Mouse (Mus musculus) neural tube, embryonic 11.5 days (tissue): ENCODE measurements around the gene Entpd5. TPM values are rescaled to one million over a fixed set of nuclear protein-coding genes. Genes with fewer than 3 reads are reported as not detected.
"Not testable (repeated sequence)": the region's sequence is repeated elsewhere in the genome, so short reads cannot be mapped to it uniquely, and the experiment has no call there.

Experiments used
- ATAC-seq: fragments of 200-750 bp; cut with Nextera tagmentation; 2 replicates; pipeline ENCODE4 v1.8.0; 2017; ENCODE audit warnings: moderate number of reproducible peaks, mild to moderate bottlenecking, moderate TSS enrichment, moderate library complexity; ENCODE audit not compliant: insufficient read depth, low FRiP score, low TSS enrichment
- DNase-seq: peaks from one replicate; pipeline ENCODE4 v3.0.0-alpha.2; 2015; ENCODE audit warnings: low spot score
- H3K27ac ChIP-seq: fragments of 300-500 bp; sonication (generic); 2 replicates; pipeline ENCODE4 v1.5.1; 2014; ENCODE audit warnings: low read depth, mild to moderate bottlenecking, low read length
- H3K27me3 ChIP-seq: fragments of 300-500 bp; sonication (generic); 2 replicates; pipeline ENCODE4 v1.6.1; 2014; ENCODE audit warnings: mild to moderate bottlenecking, low read length, mixed read lengths; ENCODE audit not compliant: control insufficient read depth, insufficient read depth
- H3K36me3 ChIP-seq: fragments of 300-500 bp; sonication (generic); 2 replicates; pipeline ENCODE4 v1.6.1; 2014; ENCODE audit warnings: mild to moderate bottlenecking, low read length, moderate library complexity, mixed read lengths; ENCODE audit not compliant: control insufficient read depth, insufficient read depth
- H3K4me1 ChIP-seq: fragments of 300-500 bp; sonication (generic); 2 replicates; pipeline ENCODE4 v1.6.1; 2014; ENCODE audit warnings: low read length, mixed read lengths; ENCODE audit not compliant: control insufficient read depth, insufficient read depth
- H3K4me2 ChIP-seq: fragments of 300-500 bp; sonication (generic); 2 replicates; pipeline ENCODE4 v1.6.1; 2014; ENCODE audit warnings: low read depth, mild to moderate bottlenecking, moderate library complexity
- H3K4me3 ChIP-seq: fragments of 300-500 bp; sonication (generic); 2 replicates; pipeline ENCODE4 v1.5.1; 2014; ENCODE audit warnings: low read depth, low read length
- H3K9ac ChIP-seq: fragments of 300-500 bp; sonication (generic); 2 replicates; pipeline ENCODE4 v1.6.1; 2014; ENCODE audit warnings: mild to moderate bottlenecking, low read length
- H3K9me3 ChIP-seq: fragments of 300-500 bp; sonication (generic); 2 replicates; pipeline ENCODE4 v1.6.1; 2016; ENCODE audit warnings: low read length; ENCODE audit not compliant: control insufficient read depth
- WGBS: fragments of 180-500 bp; shearing (Covaris S2); extraction: QIAGEN DNeasy Blood & Tissue Kit; methylation state at CpG from one replicate; pipeline ENCODE4 v1.1.7; 2014; 5-methylcytosine and 5-hydroxymethylcytosine counted together
- polyA plus RNA-seq: library from polyadenylated mRNA; unstranded; fragments of >200 nt; fragmentation: Nextera tagmentation; extraction: Ambion mirVana; gene quantifications from 2 replicates; pipeline ENCODE4 v1.2.1, GENCODE M21; 2014

Gene Entpd5
- polyA plus RNA-seq, 1 experiment from 2014 or later: 9.9 TPM

DNA sequence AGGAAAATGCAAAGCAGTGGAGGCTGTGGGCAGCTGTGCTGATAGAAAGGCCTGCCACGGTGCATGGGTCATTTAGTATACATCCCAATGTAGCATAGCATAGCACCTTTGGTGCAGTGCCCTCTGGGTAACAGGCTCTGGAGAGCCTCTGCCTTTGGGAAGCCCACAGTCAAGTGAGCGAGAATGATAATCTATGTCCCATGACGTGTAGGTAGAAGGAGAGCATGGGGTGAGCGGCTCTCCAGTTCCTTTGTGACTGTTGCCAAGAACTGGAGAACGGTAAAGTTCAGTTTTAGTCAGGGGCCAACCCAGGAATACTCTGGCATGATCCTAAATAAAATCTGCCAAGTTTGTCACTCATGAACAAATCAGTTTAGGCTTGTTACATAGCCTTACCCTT lies 37.2 kb downstream of the Entpd5 start:
- ATAC-seq: no peak
- no peaks in the 10 kb centered on the region for H3K4me1 ChIP-seq
- H3K4me3 ChIP-seq: no peak overlapping the region
- no peak for DNase-seq
- no peak overlapping the region for H3K4me2 ChIP-seq
- H3K9me3 ChIP-seq: no peaks in the 10 kb centered on the region
- 93% methylated on average over 5 of the region's 5 CpGs for WGBS
- no peaks in the 10 kb centered on the region for H3K27me3 ChIP-seq
- no peak overlapping the region for H3K9ac ChIP-seq
- H3K27ac ChIP-seq: no peak overlapping the region
- peaks cover 13% of the 10 kb centered on the region for H3K36me3 ChIP-seq

DNA sequence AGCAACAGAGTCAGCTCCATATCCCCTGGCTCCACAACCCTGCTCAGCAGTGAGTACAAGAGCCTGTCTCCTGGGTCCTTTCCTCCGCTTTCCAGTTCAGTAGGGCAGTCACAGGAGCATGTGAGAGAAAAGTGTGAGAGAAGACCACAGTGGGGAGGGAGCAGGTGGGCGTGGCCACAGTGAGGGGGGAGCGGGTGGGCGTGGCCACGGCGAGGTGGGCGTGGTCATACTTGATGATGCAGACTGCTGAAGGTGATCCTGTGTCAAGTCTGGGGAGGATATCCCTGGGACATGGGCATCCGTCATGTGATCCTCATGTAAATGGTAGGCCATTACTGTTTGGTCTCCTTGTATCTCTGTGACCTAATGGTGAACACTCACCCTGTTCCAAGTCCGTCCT lies 41.9 kb downstream of the Entpd5 start:
- H3K4me1 ChIP-seq: peaks cover 7% of the 10 kb centered on the region; the same call in 1 of the 2 replicates
- DNase-seq: no peak

DNA sequence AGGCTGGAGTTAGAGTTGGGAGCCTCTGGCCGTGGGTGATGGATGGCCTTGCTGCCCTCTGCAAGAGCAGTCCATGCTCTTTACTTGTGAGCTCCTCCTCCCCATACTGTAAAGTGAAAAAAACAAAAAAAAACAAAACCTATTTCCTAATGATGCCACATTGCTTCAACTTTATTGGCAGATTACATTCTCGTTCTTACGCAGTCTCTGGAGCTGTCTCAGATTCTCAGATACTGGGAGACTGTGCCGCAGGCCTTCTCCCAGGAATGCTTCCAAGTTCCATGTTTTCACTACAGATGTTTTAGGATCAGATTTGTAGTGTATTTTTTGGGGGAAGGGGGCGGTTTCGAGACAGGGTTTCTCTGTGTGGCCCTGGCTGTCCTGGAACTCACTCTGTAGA lies 43.7 kb downstream of the Entpd5 start:
- 93% methylated on average over 6 of the region's 6 CpGs for WGBS
- no peak overlapping the region for H3K4me3 ChIP-seq
- no peak overlapping the region for H3K9ac ChIP-seq
- no peak for ATAC-seq
- peaks cover 7% of the 10 kb centered on the region; the same call in 1 of the 2 replicates for H3K4me1 ChIP-seq
- H3K27ac ChIP-seq: no peak overlapping the region
- no peaks in the 10 kb centered on the region for H3K27me3 ChIP-seq
- peaks cover 5% of the 10 kb centered on the region; the same call in 1 of the 2 replicates for H3K36me3 ChIP-seq
- H3K9me3 ChIP-seq: no peaks in the 10 kb centered on the region
- no peak overlapping the region for H3K4me2 ChIP-seq
- DNase-seq: no peak

More for the DNA sequence above, 41.9 kb downstream of the Entpd5 start:
- Histone ChIP-seq H3K4me3 (no peak overlapping the region), H3K4me2 (no peak overlapping the region), H3K9ac (no peak overlapping the region), H3K27ac (no peak overlapping the region), H3K9me3 (no peaks in the 10 kb centered on the region), H3K27me3 (no peaks in the 10 kb centered on the region), H3K36me3 (peaks cover 10% of the 10 kb centered on the region)
- no peak for ATAC-seq
- 69% methylated on average over 9 of the region's 9 CpGs for WGBS

GRCm38 (mm10) chr12:84364291-84364690 lies 44.5 kb downstream of the Entpd5 start:
- WGBS: 83% methylated on average over 9 of the region's 9 CpGs
- DNase-seq (no peak), ATAC-seq (no peak)
- Histone ChIP-seq H3K9ac (no peak overlapping the region), H3K4me3 (no peak overlapping the region), H3K4me1 (peaks cover 7% of the 10 kb centered on the region; the same call in 1 of the 2 replicates), H3K9me3 (no peaks in the 10 kb centered on the region), H3K36me3 (peaks cover 3% of the 10 kb centered on the region; the same call in 1 of the 2 replicates), H3K27ac (no peak overlapping the region), H3K4me2 (no peak overlapping the region), H3K27me3 (no peaks in the 10 kb centered on the region)

- Histone ChIP-seq H3K27ac (no peak overlapping the region), H3K4me3 (peak overlapping the region; percentile 69), H3K27me3 (no peaks in the 10 kb centered on the region), H3K4me2 (peak overlapping the region; percentile 74), H3K9ac (no peak overlapping the region), H3K36me3 (peaks cover 3% of the 10 kb centered on the region; the same call in 1 of the 2 replicates), H3K4me1 (peaks cover 7% of the 10 kb centered on the region; the same call in 1 of the 2 replicates), H3K9me3 (no peaks in the 10 kb centered on the region)
- DNase-seq: no peak
- WGBS: 77% methylated on average over 2 of the region's 2 CpGs
- ATAC-seq: no peak
These were observed 46.0 kb downstream of the Entpd5 start for GRCm38 (mm10) chr12:84362872-84363271.

- Histone ChIP-seq H3K27ac (no peak within 1 kb of the TSS), H3K4me3 (peak within 1 kb of the TSS; percentile 69), H3K36me3 (no peaks in the 10 kb centered on the region), H3K27me3 (no peaks in the 10 kb centered on the region), H3K4me1 (peaks cover 7% of the 10 kb centered on the region; the same call in 1 of the 2 replicates), H3K4me2 (peak within 1 kb of the TSS; percentile 74), H3K9ac (peak within 1 kb of the TSS; percentile 64), H3K9me3 (no peaks in the 10 kb centered on the region)
- DNase-seq (peak; percentile 94), ATAC-seq (peak; percentile 98)
- under 1% methylated on average over 51 of the region's 51 CpGs for WGBS
These were observed 47.0 kb downstream of the Entpd5 start, which contains the start of the genes Coq6 and Fam161b for GRCm38 (mm10) chr12:84361555-84362489. Gene Coq6 (plus strand): TSS chr12:84361657. Gene Fam161b (minus strand): TSS chr12:84361833.

DNA sequence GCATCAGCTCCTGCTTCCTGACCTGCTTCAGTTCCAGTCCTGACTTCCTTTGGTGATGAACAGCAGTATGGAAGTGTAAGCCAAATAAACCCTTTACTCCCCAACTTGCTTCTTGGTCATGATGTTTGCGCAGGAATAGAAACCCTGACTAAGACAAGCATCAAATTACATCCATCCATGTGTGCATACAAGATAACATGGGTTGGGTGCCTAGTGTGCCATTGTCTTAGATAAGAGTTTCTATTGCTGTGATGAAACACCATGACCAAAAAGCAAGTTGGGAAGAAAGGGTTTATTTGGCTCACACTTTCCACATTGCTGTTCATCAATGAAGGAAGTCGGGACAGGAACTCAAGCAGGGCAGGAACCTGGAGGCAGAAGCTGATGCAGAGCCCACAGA lies 50.1 kb downstream of the Entpd5 start:
- H3K4me3 ChIP-seq, H3K4me2 ChIP-seq, H3K4me1 ChIP-seq, H3K9ac ChIP-seq, ATAC-seq, H3K27ac ChIP-seq, H3K27me3 ChIP-seq, H3K36me3 ChIP-seq, DNase-seq, H3K9me3 ChIP-seq: not testable (repeated sequence)
- WGBS: 94% methylated on average over 2 of the region's 2 CpGs

GRCm38 (mm10) chr12:84347192-84347591 lies 61.6 kb downstream of the Entpd5 start:
- Histone ChIP-seq H3K27ac (no peak overlapping the region), H3K4me1 (no peaks in the 10 kb centered on the region), H3K36me3 (peaks cover 2% of the 10 kb centered on the region; the same call in 1 of the 2 replicates), H3K9ac (no peak overlapping the region), H3K4me3 (no peak overlapping the region), H3K4me2 (no peak overlapping the region), H3K9me3 (no peaks in the 10 kb centered on the region), H3K27me3 (no peaks in the 10 kb centered on the region)
- 39% methylated on average over 2 of the region's 2 CpGs for WGBS
- ATAC-seq (no peak), DNase-seq (peak; percentile 40)
